Mouse (Mus musculus) MEL (cell line): ENCODE measurements at regions not wholly inside any gene's neighbourhood (a gene's known extent, or its start where the extent isn't known, plus 50 kb on each side); places are given as distances from the start of the nearest gene placed in this dataset.

ENCODE experiments used
- DNase-seq: peaks from one replicate; pipeline ENCODE4 v3.0.0; 2011; ENCODE audit warnings: low read depth, low spot score
- H3K27ac ChIP-seq: 2 replicates; pipeline ENCODE4 v1.5.1; 2012; ENCODE audit warnings: low read depth, mild to moderate bottlenecking, control low read depth, low read length, moderate library complexity; ENCODE audit not compliant: control insufficient read depth
- H3K27me3 ChIP-seq, 2 experiments: fragments of 150-350 bp in 1 of 2; sonication (generic) in 1 of 2; 2 replicates each; pipeline ENCODE4 v1.6.1; 2012; ENCODE audit warnings: low read length in 2 of 2, mild to moderate bottlenecking in 2 of 2, improper control_type of control experiment in 1 of 2, moderate library complexity in 1 of 2; ENCODE audit not compliant: insufficient read depth in 2 of 2, control insufficient read depth in 1 of 2
- H3K36me3 ChIP-seq, 2 experiments: 2 replicates each; pipeline ENCODE4 v1.6.1; 2012 to 2014; ENCODE audit warnings: low read length in 2 of 2, improper control_type of control experiment in 1 of 2, inconsistent platforms in 1 of 2, mild to moderate bottlenecking in 1 of 2; ENCODE audit not compliant: insufficient read depth in 2 of 2, control insufficient read depth in 1 of 2
- H3K4me1 ChIP-seq, 2 experiments: fragments of 150-350 bp in 1 of 2; sonication (generic) in 1 of 2; 2 replicates each; pipeline ENCODE4 v1.6.1; 2012; ENCODE audit warnings: low read length in 2 of 2, improper control_type of control experiment in 1 of 2, mild to moderate bottlenecking in 1 of 2; ENCODE audit not compliant: insufficient read depth in 2 of 2, control insufficient read depth in 1 of 2
- H3K4me3 ChIP-seq, 2 experiments: fragments of 150-350 bp in 1 of 2; sonication (generic) in 1 of 2; 2 replicates each; pipeline ENCODE4 v1.5.1; 2012; ENCODE audit warnings: low read depth in 2 of 2, low read length in 2 of 2, mild to moderate bottlenecking in 2 of 2, moderate library complexity in 2 of 2, control low read depth in 1 of 2, improper control_type of control experiment in 1 of 2; ENCODE audit not compliant: control insufficient read depth in 1 of 2, insufficient read depth in 1 of 2
- H3K79me2 ChIP-seq: 2 replicates; pipeline ENCODE4 v1.6.1; 2012; ENCODE audit warnings: mild to moderate bottlenecking, low read length, moderate library complexity; ENCODE audit not compliant: control insufficient read depth, poor library complexity, insufficient read depth
- H3K9ac ChIP-seq: 2 replicates; pipeline ENCODE4 v1.6.1; 2012; ENCODE audit warnings: low read depth, mild to moderate bottlenecking, control low read depth, low read length, moderate library complexity; ENCODE audit not compliant: control insufficient read depth, poor library complexity, severe bottlenecking
- H3K9me3 ChIP-seq: fragments of 150-350 bp; sonication (generic); replicated peaks from 2 replicates; pipeline ENCODE4 v1.6.1; 2012; ENCODE audit warnings: mild to moderate bottlenecking, low read length, improper control_type of control experiment, moderate library complexity; ENCODE audit not compliant: insufficient read depth
- CHD2 ChIP-seq: IDR thresholded peaks from 2 replicates; pipeline ENCODE4 v1.6.1; 2011; ENCODE audit warnings: low read length, improper control_type of control experiment
- CTCF ChIP-seq, 3 experiments: IDR thresholded peaks in 2 of 3; conservative IDR thresholded peaks in 1 of 3; 2 replicates each; pipeline ENCODE4 v1.5.1; 2011 to 2012; ENCODE audit warnings: low read length in 3 of 3, low read depth in 2 of 3, mild to moderate bottlenecking in 2 of 3, improper control_type of control experiment in 1 of 3, inconsistent platforms in 1 of 3, mixed read lengths in 1 of 3, moderate library complexity in 1 of 3; ENCODE audit not compliant: control insufficient read depth in 1 of 3, insufficient read depth in 1 of 3, poor library complexity in 1 of 3, severe bottlenecking in 1 of 3
- EP300 ChIP-seq, 2 experiments: IDR thresholded peaks; 2 replicates each; pipeline ENCODE4 v1.6.1; 2011; ENCODE audit warnings: improper control_type of control experiment in 2 of 2, low read length in 2 of 2, low read depth in 1 of 2, mild to moderate bottlenecking in 1 of 2
- ETS1 ChIP-seq: IDR thresholded peaks from 2 replicates; pipeline ENCODE4 v1.6.1; 2012; ENCODE audit warnings: low read depth, mild to moderate bottlenecking, inconsistent platforms, low read length, improper control_type of control experiment, moderate library complexity
- HCFC1 ChIP-seq: IDR thresholded peaks from 2 replicates; pipeline ENCODE4 v1.6.1; 2012; ENCODE audit warnings: low read depth, mild to moderate bottlenecking, inconsistent platforms, low read length, improper control_type of control experiment, moderate library complexity
- KAT2A ChIP-seq: conservative IDR thresholded peaks from 2 replicates; pipeline ENCODE4 v1.6.1; 2012; ENCODE audit warnings: low read depth, low read length, improper control_type of control experiment, inconsistent platforms
- MAFK ChIP-seq: IDR thresholded peaks from 2 replicates; pipeline ENCODE4 v1.6.1; 2011; ENCODE audit warnings: low read depth, mild to moderate bottlenecking, low read length, improper control_type of control experiment, borderline replicate concordance
- MYC ChIP-seq: IDR thresholded peaks from 2 replicates; pipeline ENCODE4 v1.6.1; 2011; ENCODE audit warnings: low read depth, mild to moderate bottlenecking, low read length, improper control_type of control experiment, moderate library complexity
- NELFE ChIP-seq: IDR thresholded peaks from 2 replicates; pipeline ENCODE4 v1.6.1; 2011; ENCODE audit warnings: low read depth, low read length, improper control_type of control experiment
- NRF1 ChIP-seq: IDR thresholded peaks from 2 replicates; pipeline ENCODE4 v1.6.1; 2014; ENCODE audit warnings: low read depth, mild to moderate bottlenecking, inconsistent platforms, low read length, improper control_type of control experiment, moderate library complexity; ENCODE audit not compliant: poor library complexity, insufficient read depth, severe bottlenecking
- POLR2AphosphoS2 ChIP-seq: IDR thresholded peaks from 2 replicates; pipeline ENCODE4 v1.6.1; 2011; ENCODE audit warnings: low read length, improper control_type of control experiment
- POLR2AphosphoS5 ChIP-seq: IDR thresholded peaks from 2 replicates; pipeline ENCODE4 v1.6.1; 2012; ENCODE audit warnings: low read depth, borderline replicate concordance, mild to moderate bottlenecking, inconsistent platforms, low read length, moderate library complexity, mixed read lengths
- RAD21 ChIP-seq: IDR thresholded peaks from 2 replicates; pipeline ENCODE4 v1.6.1; 2011; ENCODE audit warnings: mild to moderate bottlenecking, low read depth, low read length, improper control_type of control experiment
- SMC3 ChIP-seq: IDR thresholded peaks from 2 replicates; pipeline ENCODE4 v1.6.1; 2011; ENCODE audit warnings: low read depth, low read length, improper control_type of control experiment
- TBP ChIP-seq: IDR thresholded peaks from 2 replicates; pipeline ENCODE4 v1.8.0; 2011; ENCODE audit warnings: low read depth, low read length, improper control_type of control experiment
- TCF12 ChIP-seq: IDR thresholded peaks from 2 replicates; pipeline ENCODE4 v1.6.1; 2014; ENCODE audit warnings: low read depth, mild to moderate bottlenecking, inconsistent platforms, low read length, improper control_type of control experiment, moderate library complexity
- ZKSCAN1 ChIP-seq: IDR thresholded peaks from 2 replicates; pipeline ENCODE4 v1.6.1; 2012; ENCODE audit warnings: low read depth, mild to moderate bottlenecking, inconsistent platforms, low read length, improper control_type of control experiment, moderate library complexity
- ZNF384 ChIP-seq: IDR thresholded peaks from 2 replicates; pipeline ENCODE4 v1.6.1; 2012; ENCODE audit warnings: low read depth, mild to moderate bottlenecking, inconsistent platforms, low read length, improper control_type of control experiment

DNA sequence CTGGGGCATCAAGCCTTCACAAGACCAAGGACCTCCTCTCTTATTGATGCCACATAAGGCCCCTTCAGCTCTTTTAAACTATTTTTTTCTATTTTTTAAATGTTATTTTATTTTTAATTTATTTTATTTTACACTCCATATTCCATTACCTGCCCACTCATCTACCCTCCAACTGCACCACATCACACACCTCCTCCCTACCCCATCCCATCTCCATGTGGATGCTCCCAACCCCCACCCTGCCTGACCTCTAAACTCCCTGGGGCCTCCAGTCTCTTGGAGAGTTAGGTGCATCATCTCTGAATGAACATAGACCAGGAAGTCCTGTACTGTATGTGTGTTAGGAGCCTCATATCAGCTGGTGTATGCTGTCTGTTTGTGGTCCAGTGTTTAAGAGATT is 712.9 kb downstream of the Kcnt2 start:
- Histone ChIP-seq H3K4me3 (no peak overlapping the region), H3K36me3 (no peaks in the 10 kb centered on the region), H3K27ac (no peak overlapping the region), H3K9me3 (no peaks in the 10 kb centered on the region), H3K27me3 (no peaks in the 10 kb centered on the region), H3K4me1 (no peaks in the 10 kb centered on the region), H3K79me2 (no peaks in the 10 kb centered on the region), H3K9ac (no peak overlapping the region)
- DNase-seq, result no peak
- TF ChIP-seq KAT2A (no peak), ZNF384 (no peak), ZKSCAN1 (no peak), NELFE (no peak), POLR2AphosphoS2 (no peak), SMC3 (no peak), CHD2 (no peak), HCFC1 (no peak), TBP (no peak), ETS1 (no peak), MAFK (no peak), TCF12 (no peak), POLR2AphosphoS5 (no peak), CTCF (IDR thresholded peaks at IDR 0.05 in 2 of 3, conservative IDR thresholded peaks at IDR 0.05 in 1 of 3; ENCODE audit: control insufficient read depth in 1 of 3, insufficient read depth in 1 of 3, low read depth in 2 of 3, low read length in 3 of 3, poor library complexity in 1 of 3, severe bottlenecking in 1 of 3) (no peak), NRF1 (no peak), EP300 (IDR thresholded peaks at IDR 0.05; ENCODE audit: low read depth in 1 of 2, low read length in 2 of 2) (no peak), MYC (no peak)

GRCm38 (mm10) chr1:141001821-141002220 is 755.9 kb downstream of the Kcnt2 start:
- Histone ChIP-seq H3K27ac (no peak overlapping the region), H3K4me1 (no peaks in the 10 kb centered on the region), H3K4me3 (no peak overlapping the region), H3K27me3 (no peaks in the 10 kb centered on the region), H3K9me3 (no peaks in the 10 kb centered on the region), H3K79me2 (no peaks in the 10 kb centered on the region), H3K36me3 (no peaks in the 10 kb centered on the region), H3K9ac (no peak overlapping the region)
- DNase-seq, result no peak
- TF ChIP-seq RAD21 (no peak), MAFK (peak; percentile 57; the same call in 1 of the 2 replicates), TBP (no peak)
